Mouse (Mus musculus): ENCODE data around the gene Ascc3.

Gene Ascc3

DNA sequence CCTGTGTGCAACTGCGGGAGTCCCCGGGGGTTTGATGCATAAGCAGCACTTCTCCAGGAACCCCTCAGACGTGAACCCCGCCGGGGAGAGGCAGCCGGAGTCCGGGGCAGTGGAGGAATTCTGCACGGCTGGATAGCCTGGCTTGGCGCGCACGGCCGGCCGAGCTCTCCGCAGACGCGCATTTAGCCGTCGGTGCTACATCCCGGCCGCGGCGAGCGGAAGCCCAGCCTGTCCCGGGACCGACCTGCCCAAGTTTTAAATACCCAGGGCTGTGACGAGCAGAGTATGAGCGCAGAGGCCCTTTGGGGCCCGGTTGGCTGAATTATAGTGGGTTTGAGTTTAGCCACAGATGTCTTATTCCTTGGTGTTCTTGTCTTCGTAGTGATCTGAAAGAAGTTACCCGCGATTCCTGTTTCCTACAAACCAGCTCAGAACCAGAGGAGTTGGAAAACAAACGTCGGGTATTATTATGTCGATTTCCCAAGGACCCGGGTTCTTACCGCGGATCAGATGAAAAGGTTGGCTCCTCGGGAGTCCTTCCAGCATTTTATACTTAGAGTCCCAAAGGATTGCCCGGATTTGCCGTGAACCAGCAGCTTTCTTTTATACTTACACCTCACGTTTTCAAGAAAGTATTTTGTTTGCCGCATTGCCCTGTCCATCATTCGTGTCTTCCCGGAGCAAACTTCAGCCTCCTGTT lies 302.8 kb downstream of the Ascc3 start:
- DNase-seq (ENCODE audit: low read depth), result no peak

DNA sequence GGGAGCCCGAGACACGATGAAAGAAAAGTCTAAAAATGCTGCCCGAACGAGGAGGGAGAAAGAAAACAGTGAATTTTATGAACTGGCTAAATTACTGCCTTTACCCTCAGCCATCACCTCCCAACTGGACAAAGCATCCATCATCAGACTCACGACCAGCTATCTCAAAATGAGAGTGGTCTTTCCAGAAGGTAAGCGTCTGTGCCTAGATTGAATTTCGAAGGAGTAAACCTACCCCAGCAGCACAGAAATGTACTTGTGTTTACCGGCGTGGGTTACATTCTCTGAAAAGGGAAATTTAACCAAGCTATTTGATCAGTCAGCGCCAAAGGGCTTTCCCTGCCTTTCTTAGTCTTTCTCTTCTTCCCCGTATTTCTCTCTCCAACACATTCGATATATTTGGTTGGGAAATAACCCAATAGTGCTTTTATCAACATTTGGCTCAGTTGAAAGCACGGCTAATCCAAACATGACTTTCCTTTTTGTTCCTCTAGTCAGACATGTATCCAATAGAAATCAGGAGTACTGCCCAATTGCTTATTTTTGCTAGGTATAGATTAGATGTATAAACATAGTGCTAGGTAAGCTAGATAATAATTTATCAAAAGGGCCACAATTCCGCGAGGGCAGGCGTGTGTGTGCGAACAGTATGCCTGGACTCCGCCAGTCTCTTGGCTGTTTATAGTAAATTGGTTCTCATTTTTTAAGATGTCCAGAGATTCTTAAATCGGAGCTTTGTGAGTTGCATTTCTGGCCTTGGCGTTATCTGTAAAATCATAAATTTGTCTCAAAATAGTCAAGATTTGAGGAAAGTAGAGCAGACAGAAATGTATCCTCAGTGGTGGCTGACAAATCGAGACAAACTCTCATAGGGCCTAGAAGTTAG lies 303.7 kb downstream of the Ascc3 start:
- no peak for DNase-seq (ENCODE audit: low read depth)

DNA sequence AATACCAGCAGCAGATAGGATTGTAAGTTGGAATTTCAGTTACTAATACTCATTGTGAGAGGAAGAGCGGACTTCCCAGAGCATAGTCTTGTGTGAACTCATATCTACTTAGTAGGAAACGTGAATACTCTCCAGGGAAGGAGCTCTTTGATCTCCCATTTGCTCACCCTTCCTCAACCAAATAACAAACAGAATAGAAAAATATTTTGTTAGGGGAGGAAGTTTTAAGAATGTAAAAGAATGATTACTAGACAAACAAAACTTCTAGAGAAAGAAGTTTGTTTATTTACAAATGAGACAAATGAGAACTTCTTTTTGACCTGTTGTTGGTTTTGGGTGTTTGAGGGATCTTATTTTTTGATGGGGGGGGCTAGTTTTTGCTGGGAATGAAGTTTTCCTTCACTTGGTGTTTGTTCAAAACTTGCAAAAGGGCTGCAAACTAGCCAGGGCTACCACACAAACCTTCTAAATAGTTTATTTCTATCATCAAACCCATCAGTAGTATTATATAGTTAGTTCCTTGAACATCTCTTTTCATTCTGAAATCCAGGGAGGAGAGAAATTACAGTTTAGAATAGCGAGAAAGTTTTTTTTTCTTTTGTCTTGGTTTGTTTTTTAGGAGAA lies 304.4 kb downstream of the Ascc3 start:
- DNase-seq (ENCODE audit: low read depth), result no peak

DNA sequence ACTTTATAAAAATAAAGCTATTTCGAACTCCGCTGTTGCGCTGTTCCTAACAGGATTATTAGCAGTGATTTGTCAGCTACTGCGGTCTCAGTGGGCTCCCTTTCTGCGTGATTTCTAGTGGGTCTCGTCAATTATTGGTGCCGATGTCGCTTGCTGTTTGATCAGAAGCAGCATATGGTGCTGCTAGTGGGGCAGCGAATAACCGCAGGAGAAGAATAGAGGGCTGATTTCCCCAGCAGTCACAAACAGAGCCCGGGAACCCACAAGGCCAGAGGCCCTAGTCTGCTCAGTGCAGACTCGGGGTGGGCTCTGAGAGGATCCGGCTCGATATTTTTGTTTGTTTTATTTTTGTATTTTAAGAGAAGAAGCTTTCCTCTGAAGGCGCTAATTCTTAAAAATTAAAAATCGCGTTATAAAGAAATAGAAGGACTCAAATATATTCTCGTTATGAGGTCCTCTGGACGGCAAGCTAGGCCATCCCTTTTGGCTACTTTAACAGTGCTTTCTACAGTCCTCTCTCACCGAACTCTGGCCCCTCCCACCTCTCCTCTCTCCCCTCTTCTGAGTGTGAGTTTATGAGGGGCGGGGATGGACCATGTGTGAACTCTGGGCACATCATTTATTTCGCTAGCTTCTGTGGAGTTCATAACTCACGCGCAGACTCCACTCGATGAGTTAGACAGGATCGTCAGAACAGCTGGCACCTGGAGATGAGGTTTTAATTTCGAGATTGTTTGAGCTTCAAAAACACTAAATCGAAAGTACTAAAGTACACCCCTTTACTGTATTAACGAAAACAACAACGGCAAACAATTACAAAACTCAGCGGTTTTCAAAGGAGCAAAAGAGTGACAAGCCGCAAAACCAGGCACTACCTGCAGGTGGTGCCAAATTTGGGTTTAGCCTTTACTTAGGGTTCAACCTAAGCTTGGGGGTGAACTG lies 305.3 kb downstream of the Ascc3 start:
- DNase-seq (ENCODE audit: low read depth), result peak; percentile 26

DNA sequence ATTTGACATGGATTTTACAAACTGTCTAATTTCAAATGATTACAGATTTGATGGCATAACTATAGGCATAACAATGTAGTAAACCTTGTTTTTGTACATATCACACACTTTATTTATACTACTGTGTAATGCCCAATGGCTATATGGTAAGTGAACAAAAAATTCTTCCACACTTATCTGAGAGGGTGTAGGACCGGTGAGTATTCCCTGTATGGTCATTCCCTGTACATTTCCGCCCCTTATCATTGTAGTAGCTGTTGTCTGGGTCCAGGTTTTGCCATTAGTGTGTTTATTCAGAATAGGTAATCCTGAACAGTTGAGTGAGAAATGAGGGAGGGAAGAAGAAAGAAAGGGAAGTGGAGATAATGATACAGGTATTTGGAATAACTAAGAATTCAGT lies 306.2 kb downstream of the Ascc3 start:
- DNase-seq (ENCODE audit: low read depth), result no peak

DNA sequence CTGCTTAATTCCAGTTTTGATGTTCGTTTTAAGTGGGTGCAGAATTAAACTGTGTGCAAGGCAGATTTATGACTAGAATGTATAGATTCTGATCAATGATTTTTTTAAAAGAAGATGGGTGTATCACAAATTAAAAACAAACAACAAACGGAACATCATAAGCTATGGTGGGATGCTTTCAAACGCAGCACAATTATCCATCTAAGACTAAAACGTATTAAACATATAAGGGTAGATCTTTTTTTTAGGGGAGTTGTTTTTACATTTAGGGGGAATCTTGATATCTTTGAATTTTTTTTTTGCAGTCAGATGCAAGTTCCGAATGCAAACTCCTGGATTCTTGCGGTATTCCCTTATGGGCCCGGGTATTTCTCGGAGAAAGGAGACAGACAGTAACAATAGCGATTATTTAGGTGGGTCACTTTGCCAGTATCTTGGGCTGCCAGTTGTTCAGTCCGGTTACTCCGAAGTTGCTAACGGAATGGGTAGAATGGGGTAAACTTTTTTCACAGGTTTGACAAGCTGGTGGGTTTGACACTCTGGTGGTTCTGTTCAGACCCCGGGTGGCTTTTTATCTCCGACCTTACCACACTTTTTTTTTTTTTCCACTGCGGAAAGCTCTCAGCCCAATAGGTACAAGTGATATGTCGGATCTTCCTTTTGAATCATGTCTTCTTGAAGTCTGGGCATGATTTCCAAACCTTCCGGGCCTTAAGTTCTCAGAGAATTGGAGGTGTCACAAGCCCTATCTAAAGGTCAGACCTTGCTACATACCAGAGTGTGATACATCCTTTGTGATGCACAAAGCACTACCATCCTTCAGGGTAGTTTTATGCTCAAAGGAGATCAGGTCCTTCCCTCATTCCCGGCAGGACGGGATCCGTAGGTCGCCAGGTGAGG lies 307.6 kb downstream of the Ascc3 start:
- DNase-seq (ENCODE audit: low read depth), result no peak
